Mouse (Mus musculus) kidney, adult 2 months (tissue): ENCODE data around the gene Tfdp1. TPM values are rescaled to one million over a fixed set of nuclear protein-coding genes. Genes with fewer than 3 reads are reported as not detected.
A peak's percentile ranks its signal among the peaks of the same experiment; 100 is the strongest.

Experiments used
- DNase-seq: peaks from one replicate; pipeline ENCODE4 v3.0.0; 2021
- H3K27ac ChIP-seq: fragments of 200-500 bp; 2 replicates; pipeline ENCODE4 v1.5.1; 2012; ENCODE audit warnings: low read depth, low read length, control low read depth, inconsistent platforms; ENCODE audit not compliant: insufficient read depth
- H3K27me3 ChIP-seq: fragments of 200-500 bp; replicated peaks from 2 replicates; pipeline ENCODE4 v1.6.1; 2012; ENCODE audit warnings: mild to moderate bottlenecking, moderate library complexity, low read length, inconsistent platforms; ENCODE audit not compliant: control insufficient read depth, insufficient read depth
- H3K36me3 ChIP-seq: fragments of 200-500 bp; 2 replicates; pipeline ENCODE4 v1.6.1; 2012; ENCODE audit warnings: mild to moderate bottlenecking, moderate library complexity, low read length, inconsistent platforms; ENCODE audit not compliant: control insufficient read depth, insufficient read depth
- H3K4me1 ChIP-seq: fragments of 200-500 bp; 2 replicates; pipeline ENCODE4 v1.6.1; 2011; ENCODE audit warnings: low read length; ENCODE audit not compliant: control insufficient read depth, insufficient read depth
- H3K4me3 ChIP-seq: fragments of 200-500 bp; 2 replicates; pipeline ENCODE4 v1.5.1; 2011; ENCODE audit warnings: mild to moderate bottlenecking, low read depth, low read length, control low read depth; ENCODE audit not compliant: insufficient read depth
- CTCF ChIP-seq: fragments of 200-500 bp; conservative IDR thresholded peaks from 2 replicates; pipeline ENCODE4 v1.5.1; 2011; ENCODE audit warnings: low read depth, mild to moderate bottlenecking, control low read depth, low read length, moderate library complexity, mixed read lengths; ENCODE audit not compliant: insufficient read depth, insufficient read length
- POLR2A ChIP-seq: fragments of 200-500 bp; IDR thresholded peaks from one replicate; pipeline ENCODE4 v1.6.1; 2011; ENCODE audit warnings: low read depth, low read length, control low read depth
- WGBS: fragments of 180-500 bp; shearing (Covaris S2); methylation state at CpG from one replicate; pipeline ENCODE4 v1.1.7; 2018; 5-methylcytosine and 5-hydroxymethylcytosine counted together
- polyA plus RNA-seq: library from polyadenylated mRNA; depleted of rRNA; stranded (reverse); fragments of >200 nt; gene quantifications from 2 replicates; pipeline ENCODE4 v1.2.3, GENCODE M21; 2012

Gene Tfdp1
- polyA plus RNA-seq, 1 experiment: 26.6 TPM

- 78% methylated on average over 9 of the region's 9 CpGs for WGBS
These were observed 14.7 kb downstream of the Tfdp1 start for GRCm38 (mm10) chr8:13353155-13353833.

DNA sequence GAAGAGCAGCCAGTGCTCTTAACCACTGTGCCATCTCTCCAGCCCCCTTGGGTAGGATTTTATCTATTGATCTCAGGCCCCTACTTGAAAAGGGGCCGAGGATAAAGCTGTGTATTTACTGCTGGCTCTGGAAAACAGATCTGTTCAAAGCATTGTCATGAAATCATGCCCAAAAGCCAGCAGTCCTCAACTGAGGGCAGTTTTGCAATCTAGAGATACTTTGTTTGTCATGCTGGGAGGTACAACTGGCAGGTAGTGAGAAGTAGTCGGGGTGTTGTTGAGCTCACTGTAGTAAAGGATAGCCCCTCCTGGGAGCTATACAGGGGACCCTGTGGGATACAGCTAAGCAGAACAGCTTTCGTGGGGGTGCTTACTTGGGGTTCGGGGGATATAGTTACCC is 15.3 kb downstream of the Tfdp1 start:
- H3K36me3 ChIP-seq: no peaks in the 10 kb centered on the region
- TF ChIP-seq POLR2A: no peak
- TF ChIP-seq CTCF: no peak
- 86% methylated on average over 4 of the region's 4 CpGs for WGBS

More at GRCm38 (mm10) chr8:13353155-13353833, 14.7 kb downstream of the Tfdp1 start:
- no peaks in the 10 kb centered on the region for H3K27me3 ChIP-seq
- H3K27ac ChIP-seq: no peak overlapping the region
- no peak for DNase-seq
- TF ChIP-seq POLR2A: no peak
- TF ChIP-seq CTCF: no peak
- no peak overlapping the region for H3K4me3 ChIP-seq
- no peaks in the 10 kb centered on the region for H3K4me1 ChIP-seq
- no peaks in the 10 kb centered on the region for H3K36me3 ChIP-seq

GRCm38 (mm10) chr8:13356221-13356620 is 17.7 kb downstream of the Tfdp1 start:
- Histone ChIP-seq H3K36me3 (no peaks in the 10 kb centered on the region), H3K27ac (no peak overlapping the region), H3K4me3 (no peak overlapping the region), H3K4me1 (no peaks in the 10 kb centered on the region), H3K27me3 (no peaks in the 10 kb centered on the region)
- TF ChIP-seq CTCF (no peak), POLR2A (no peak)
- 78% methylated on average over 6 of the region's 6 CpGs for WGBS
- DNase-seq: no peak

More for the DNA sequence above, 15.3 kb downstream of the Tfdp1 start:
- Histone ChIP-seq H3K27ac (no peak overlapping the region), H3K4me3 (no peak overlapping the region), H3K27me3 (no peaks in the 10 kb centered on the region), H3K4me1 (no peaks in the 10 kb centered on the region)
- DNase-seq: no peak

DNA sequence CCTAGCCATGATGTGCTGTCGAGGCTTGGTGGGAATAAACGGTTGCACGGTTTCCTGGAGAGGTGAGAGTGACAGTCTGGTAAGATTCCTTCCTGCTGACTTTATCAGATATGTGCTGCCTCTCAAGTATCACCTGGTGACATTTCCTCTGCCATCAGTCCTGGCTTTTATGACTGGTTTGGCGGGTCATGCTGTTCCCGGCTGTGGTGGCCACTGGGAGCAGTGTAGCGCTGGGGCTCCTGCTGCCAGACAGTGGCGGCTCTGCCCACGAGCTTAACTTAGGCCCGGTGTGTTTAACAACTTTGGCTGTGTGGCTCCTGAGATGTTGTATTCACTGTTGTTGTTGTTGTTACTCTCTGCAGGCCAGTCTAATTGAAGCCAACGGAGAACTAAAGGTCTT is 18.1 kb downstream of the Tfdp1 start:
- no peak overlapping the region for H3K27ac ChIP-seq
- no peak for DNase-seq
- H3K36me3 ChIP-seq: no peaks in the 10 kb centered on the region
- TF ChIP-seq POLR2A: no peak
- TF ChIP-seq CTCF: no peak
- H3K27me3 ChIP-seq: no peaks in the 10 kb centered on the region
- no peaks in the 10 kb centered on the region for H3K4me1 ChIP-seq
- 59% methylated on average over 10 of the region's 10 CpGs for WGBS
- no peak overlapping the region for H3K4me3 ChIP-seq

DNA sequence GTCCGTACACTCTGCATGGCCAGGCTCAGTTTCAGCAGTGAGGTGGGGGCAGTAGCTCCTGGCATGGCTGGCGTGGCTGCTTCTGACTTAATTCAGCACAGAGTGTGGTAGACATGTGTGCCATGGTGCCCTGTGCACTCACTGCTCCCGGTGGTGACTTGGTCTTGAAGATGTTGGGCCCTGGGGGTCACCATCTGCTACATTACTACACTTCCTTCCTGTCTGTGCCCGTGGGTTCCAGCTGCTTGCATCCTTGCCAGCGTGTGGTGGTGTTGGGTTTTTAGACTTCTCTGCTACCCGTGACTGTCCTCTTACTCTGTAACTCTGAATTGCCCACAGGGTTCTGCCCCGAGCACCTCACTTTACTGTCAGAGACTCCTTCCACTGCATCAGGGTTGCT is 21.7 kb downstream of the Tfdp1 start:
- WGBS: 78% methylated on average over 7 of the region's 7 CpGs
- DNase-seq: no peak
- Histone ChIP-seq H3K4me3 (no peak overlapping the region), H3K4me1 (no peaks in the 10 kb centered on the region), H3K36me3 (no peaks in the 10 kb centered on the region), H3K27me3 (no peaks in the 10 kb centered on the region), H3K27ac (no peak overlapping the region)
- TF ChIP-seq POLR2A: no peak
- no peak for TF ChIP-seq CTCF

DNA sequence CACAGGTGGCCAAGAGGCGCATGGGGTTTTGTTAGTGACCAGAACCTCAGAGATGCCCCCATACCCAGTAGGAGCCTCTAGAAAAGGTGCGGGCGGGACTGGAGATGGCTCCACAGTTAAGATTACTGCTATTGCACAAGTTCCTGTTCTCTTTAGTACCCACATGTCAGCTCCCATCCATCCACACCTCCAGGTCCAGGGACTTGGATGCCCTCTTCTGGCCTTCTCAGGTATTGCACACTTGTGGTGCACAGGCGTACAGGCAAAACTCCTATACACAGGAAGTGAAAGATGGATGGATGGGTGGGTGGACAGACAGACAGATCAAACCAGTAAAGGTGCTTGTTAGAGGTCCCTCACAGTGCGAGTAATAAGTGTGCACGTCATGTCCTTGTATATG is 23.3 kb downstream of the Tfdp1 start:
- no peak overlapping the region for H3K4me3 ChIP-seq
- H3K27me3 ChIP-seq: no peaks in the 10 kb centered on the region
- DNase-seq: no peak
- no peaks in the 10 kb centered on the region for H3K4me1 ChIP-seq
- 98% methylated on average over 6 of the region's 6 CpGs for WGBS
- TF ChIP-seq POLR2A (no peak), CTCF (0 out of 2 replicates have a peak, but pooled peaks have one; percentile 23)
- no peaks in the 10 kb centered on the region for H3K36me3 ChIP-seq
- H3K27ac ChIP-seq: no peak overlapping the region

DNA sequence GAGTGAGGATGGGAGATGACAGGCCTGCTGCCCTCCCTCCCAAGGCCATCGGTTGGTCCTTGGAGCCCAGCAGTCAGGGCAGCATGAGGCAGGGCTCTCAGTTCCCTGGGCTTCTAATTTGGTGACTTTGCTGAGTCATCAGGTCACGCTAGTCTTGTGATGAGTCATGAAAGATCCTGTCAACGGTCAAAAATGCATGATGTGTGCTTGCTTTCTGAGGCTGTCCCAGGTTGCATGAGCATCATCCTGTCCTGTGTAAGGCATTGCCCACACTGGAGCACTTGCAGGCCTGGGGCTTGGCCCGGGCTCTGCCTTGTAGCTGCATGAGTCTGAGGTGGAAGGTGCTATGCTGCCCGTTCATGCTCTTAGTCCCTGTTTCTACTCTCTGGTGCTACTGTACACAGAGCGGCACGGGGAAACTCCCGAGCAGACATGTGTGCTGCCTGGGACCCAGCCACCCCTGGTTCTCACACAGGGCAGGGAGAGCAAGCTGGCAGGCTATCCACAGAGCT is 34.7 kb downstream of the Tfdp1 start:
- no peak for TF ChIP-seq CTCF
- no peak for TF ChIP-seq POLR2A
- no peaks in the 10 kb centered on the region for H3K27me3 ChIP-seq
- H3K27ac ChIP-seq: no peak overlapping the region
- no peaks in the 10 kb centered on the region for H3K4me1 ChIP-seq
- no peak overlapping the region for H3K4me3 ChIP-seq
- 80% methylated on average over 8 of the region's 8 CpGs for WGBS
- DNase-seq: no peak
- no peaks in the 10 kb centered on the region; the same call in 1 of the 2 replicates for H3K36me3 ChIP-seq
